Mouse (Mus musculus) hindbrain, postnatal 0 days (tissue): Measurements from ENCODE around the gene Alad. TPM values are rescaled to one million over a fixed set of nuclear protein-coding genes. Genes with fewer than 3 reads are reported as not detected.

Experiments used
- ATAC-seq: fragments of 200-750 bp; cut with Nextera tagmentation; 2 replicates; pipeline ENCODE4 v1.8.0; 2017; ENCODE audit warnings: mild to moderate bottlenecking, moderate TSS enrichment, moderate library complexity
- DNase-seq: peaks from one replicate; pipeline ENCODE4 v3.0.0-alpha.2; 2015; ENCODE audit warnings: low spot score
- H3K27ac ChIP-seq: fragments of 300-500 bp; sonication (generic); 2 replicates; pipeline ENCODE4 v1.5.1; 2014; ENCODE audit warnings: mild to moderate bottlenecking
- H3K27me3 ChIP-seq: fragments of 300-500 bp; sonication (generic); 2 replicates; pipeline ENCODE4 v1.6.1; 2014; ENCODE audit warnings: low read length, mixed read lengths; ENCODE audit not compliant: insufficient read depth
- H3K36me3 ChIP-seq: fragments of 300-500 bp; sonication (generic); 2 replicates; pipeline ENCODE4 v1.6.1; 2014; ENCODE audit warnings: low read length, mixed read lengths; ENCODE audit not compliant: insufficient read depth
- H3K4me1 ChIP-seq: fragments of 300-500 bp; sonication (generic); 2 replicates; pipeline ENCODE4 v1.6.1; 2014; ENCODE audit warnings: antibody characterized with exemption, low read length, mixed read lengths; ENCODE audit not compliant: insufficient read depth
- H3K4me2 ChIP-seq: fragments of 300-500 bp; sonication (generic); 2 replicates; pipeline ENCODE4 v1.6.1; 2014; ENCODE audit warnings: low read depth, mild to moderate bottlenecking, low read length, moderate library complexity, mixed read lengths
- H3K4me3 ChIP-seq: fragments of 300-500 bp; sonication (generic); 2 replicates; pipeline ENCODE4 v1.5.1; 2014; ENCODE audit warnings: low read length
- H3K9ac ChIP-seq: fragments of 300-500 bp; sonication (generic); replicated peaks from 2 replicates; pipeline ENCODE4 v1.6.1; 2014; ENCODE audit warnings: mild to moderate bottlenecking, low read length, moderate library complexity, mixed read lengths
- H3K9me3 ChIP-seq: fragments of 300-500 bp; sonication (generic); 2 replicates; pipeline ENCODE4 v1.6.1; 2016; ENCODE audit warnings: low read length, mixed read lengths
- CTCF ChIP-seq: IDR thresholded peaks from 2 replicates; pipeline ENCODE4 v1.5.1; 2016; ENCODE audit warnings: antibody characterized with exemption, control low read depth, low read depth
- WGBS: fragments of 180-500 bp; shearing (Covaris S2); extraction: QIAGEN DNeasy Blood & Tissue Kit; methylation state at CpG from one replicate; pipeline ENCODE4 v1.1.7; 2014; 5-methylcytosine and 5-hydroxymethylcytosine counted together
- polyA plus RNA-seq: library from polyadenylated mRNA; unstranded; fragments of >200 nt; fragmentation: Nextera tagmentation; extraction: Ambion mirVana; gene quantifications from 2 replicates; pipeline ENCODE4 v1.2.1, GENCODE M21; 2015
- total RNA-seq: library from RNA; depleted of rRNA; stranded (reverse); fragments of >200 nt; gene quantifications from 2 replicates; pipeline ENCODE4 v1.2.3, GENCODE M21; 2014

Alad gene
- total and polyA plus RNA-seq, 2 experiments from 2014 or later: 50.9 to 70.5 TPM

- TF ChIP-seq CTCF: no peak
- 82% methylated on average over 7 of the region's 7 CpGs for WGBS
- Histone ChIP-seq H3K4me2 (no peak overlapping the region), H3K36me3 (peaks cover 8% of the 10 kb centered on the region; the same call in 1 of the 2 replicates), H3K27me3 (no peaks in the 10 kb centered on the region), H3K4me3 (no peak overlapping the region), H3K9ac (no peak overlapping the region), H3K4me1 (no peaks in the 10 kb centered on the region), H3K9me3 (no peaks in the 10 kb centered on the region), H3K27ac (no peak overlapping the region)
- no peak for ATAC-seq
- DNase-seq: no peak
These were observed 16.7 kb downstream of the Alad start for GRCm38 (mm10) chr4:62502969-62503368.

GRCm38 (mm10) chr4:62501964-62502732, 17.6 kb downstream of the Alad start:
- Histone ChIP-seq H3K4me1 (no peaks in the 10 kb centered on the region), H3K27ac (peak overlapping the region; percentile 69; the same call in 1 of the 2 replicates), H3K4me2 (peak overlapping the region; percentile 81), H3K4me3 (peak overlapping the region; percentile 71), H3K9me3 (no peaks in the 10 kb centered on the region), H3K9ac (peak overlapping the region; percentile 76), H3K36me3 (peaks cover 8% of the 10 kb centered on the region; the same call in 1 of the 2 replicates), H3K27me3 (no peaks in the 10 kb centered on the region)
- ATAC-seq (peak; percentile 96), DNase-seq (peak; percentile 94)
- no peak for TF ChIP-seq CTCF
- WGBS: 2% methylated on average over 38 of the region's 38 CpGs

- ATAC-seq: no peak
- WGBS: under 1% methylated on average over 7 of the region's 7 CpGs
These were observed 18.2 kb downstream of the Alad start for GRCm38 (mm10) chr4:62501534-62501933.

GRCm38 (mm10) chr4:62500799-62501198, 18.9 kb downstream of the Alad start:
- H3K9ac ChIP-seq: no peak overlapping the region
- H3K36me3 ChIP-seq: peaks cover 8% of the 10 kb centered on the region; the same call in 1 of the 2 replicates
- H3K27me3 ChIP-seq: no peaks in the 10 kb centered on the region
- DNase-seq (no peak), ATAC-seq (no peak)
- 0 out of 2 replicates have a peak overlapping the region, but pooled peaks have one; percentile 81 for H3K4me2 ChIP-seq
- no peak overlapping the region for H3K27ac ChIP-seq
- H3K4me3 ChIP-seq: no peak overlapping the region
- no peak for TF ChIP-seq CTCF
- no peaks in the 10 kb centered on the region for H3K9me3 ChIP-seq
- WGBS: 90% methylated on average over 4 of the region's 4 CpGs
- H3K4me1 ChIP-seq: 0 out of 2 replicates have a peak, but pooled peaks cover 4% of the 10 kb centered on the region

More at GRCm38 (mm10) chr4:62501534-62501933, 18.2 kb downstream of the Alad start:
- H3K27ac ChIP-seq: peak overlapping the region; percentile 69; the same call in 1 of the 2 replicates
- peak; percentile 26 for DNase-seq
- no peaks in the 10 kb centered on the region for H3K4me1 ChIP-seq
- peak overlapping the region; percentile 71 for H3K4me3 ChIP-seq
- H3K9me3 ChIP-seq: no peaks in the 10 kb centered on the region
- peak overlapping the region; percentile 76 for H3K9ac ChIP-seq
- no peaks in the 10 kb centered on the region for H3K27me3 ChIP-seq
- H3K36me3 ChIP-seq: peaks cover 8% of the 10 kb centered on the region; the same call in 1 of the 2 replicates
- TF ChIP-seq CTCF: no peak
- H3K4me2 ChIP-seq: peak overlapping the region; percentile 81

- H3K27me3 ChIP-seq: no peaks in the 10 kb centered on the region
- 43% methylated on average over 8 of the region's 8 CpGs for WGBS
- no peak overlapping the region for H3K4me3 ChIP-seq
- no peak overlapping the region for H3K4me2 ChIP-seq
- peaks cover 8% of the 10 kb centered on the region; the same call in 1 of the 2 replicates for H3K36me3 ChIP-seq
- H3K9me3 ChIP-seq: no peaks in the 10 kb centered on the region
- no peak overlapping the region for H3K9ac ChIP-seq
- ATAC-seq (peak; percentile 45), DNase-seq (peak; percentile 62)
- no peak overlapping the region for H3K27ac ChIP-seq
- no peak for TF ChIP-seq CTCF
- H3K4me1 ChIP-seq: 0 out of 2 replicates have a peak, but pooled peaks cover 4% of the 10 kb centered on the region
These were observed 22.9 kb downstream of the Alad start for GRCm38 (mm10) chr4:62496815-62497214.

GRCm38 (mm10) chr4:62495946-62496345, 23.8 kb downstream of the Alad start:
- Histone ChIP-seq H3K27me3 (no peaks in the 10 kb centered on the region), H3K27ac (no peak overlapping the region), H3K4me1 (0 out of 2 replicates have a peak, but pooled peaks cover 4% of the 10 kb centered on the region), H3K9ac (no peak overlapping the region), H3K4me2 (no peak overlapping the region), H3K9me3 (no peaks in the 10 kb centered on the region), H3K4me3 (no peak overlapping the region), H3K36me3 (peaks cover 8% of the 10 kb centered on the region; the same call in 1 of the 2 replicates)
- 62% methylated on average over 8 of the region's 8 CpGs for WGBS
- peak; percentile 38 for DNase-seq
- no peak for TF ChIP-seq CTCF
- ATAC-seq: no peak
